Mouse (Mus musculus) neural tube, embryonic 10.5 days (tissue): ENCODE data around the gene Dnm2.

ENCODE experiments used
- DNase-seq: peaks from one replicate; pipeline ENCODE4 v3.0.0-alpha.2; 2017; ENCODE audit warnings: low spot score; ENCODE audit errors: extremely low spot score

Gene Dnm2

GRCm38 (mm10) chr9:21428178-21428577, 3.5 kb downstream of the Dnm2 start:
- DNase-seq: no peak

- DNase-seq: no peak
Observed at GRCm38 (mm10) chr9:21430724-21431123, 6.0 kb downstream of the Dnm2 start.

- no peak for DNase-seq
Observed at GRCm38 (mm10) chr9:21432066-21432465, 7.4 kb downstream of the Dnm2 start.

DNA sequence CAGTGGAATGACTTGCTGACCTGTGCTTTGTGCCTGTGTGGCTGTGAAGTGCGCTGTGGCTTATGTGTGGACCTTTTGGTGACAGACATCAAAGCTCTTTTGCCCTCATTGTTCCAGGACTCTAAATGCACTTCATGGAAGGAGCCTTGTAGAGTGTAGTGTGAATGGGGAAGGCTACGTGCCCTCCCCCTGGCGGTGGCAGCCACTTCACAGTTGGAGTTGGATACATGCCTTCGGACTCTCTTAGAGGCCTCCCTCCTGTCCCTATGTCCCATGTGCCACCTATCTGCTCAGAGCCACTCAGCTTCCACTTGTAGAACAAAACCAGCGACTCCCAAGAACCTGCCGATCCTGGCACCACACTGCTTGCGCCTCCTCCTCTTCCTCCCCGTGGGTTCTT, 9.1 kb downstream of the Dnm2 start:
- DNase-seq: no peak

DNA sequence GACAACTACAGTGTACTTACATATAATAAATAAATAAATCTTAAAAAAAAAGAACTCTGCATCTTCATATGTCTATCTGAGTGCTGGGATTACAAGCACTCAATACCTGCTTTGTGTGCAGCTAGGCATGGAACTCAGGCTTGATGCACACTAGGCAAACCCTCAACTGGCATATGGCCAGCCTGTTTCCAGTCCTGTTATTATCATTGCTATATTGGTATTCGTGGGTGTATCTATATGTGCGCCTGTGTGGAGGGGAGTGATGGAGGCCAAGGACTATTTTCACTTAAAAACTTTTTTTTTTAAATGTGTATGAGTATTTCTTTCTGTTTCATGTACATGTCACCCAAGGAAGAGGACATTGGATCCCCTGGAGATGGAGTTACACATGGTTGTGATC, 9.7 kb downstream of the Dnm2 start:
- DNase-seq: no peak

DNA sequence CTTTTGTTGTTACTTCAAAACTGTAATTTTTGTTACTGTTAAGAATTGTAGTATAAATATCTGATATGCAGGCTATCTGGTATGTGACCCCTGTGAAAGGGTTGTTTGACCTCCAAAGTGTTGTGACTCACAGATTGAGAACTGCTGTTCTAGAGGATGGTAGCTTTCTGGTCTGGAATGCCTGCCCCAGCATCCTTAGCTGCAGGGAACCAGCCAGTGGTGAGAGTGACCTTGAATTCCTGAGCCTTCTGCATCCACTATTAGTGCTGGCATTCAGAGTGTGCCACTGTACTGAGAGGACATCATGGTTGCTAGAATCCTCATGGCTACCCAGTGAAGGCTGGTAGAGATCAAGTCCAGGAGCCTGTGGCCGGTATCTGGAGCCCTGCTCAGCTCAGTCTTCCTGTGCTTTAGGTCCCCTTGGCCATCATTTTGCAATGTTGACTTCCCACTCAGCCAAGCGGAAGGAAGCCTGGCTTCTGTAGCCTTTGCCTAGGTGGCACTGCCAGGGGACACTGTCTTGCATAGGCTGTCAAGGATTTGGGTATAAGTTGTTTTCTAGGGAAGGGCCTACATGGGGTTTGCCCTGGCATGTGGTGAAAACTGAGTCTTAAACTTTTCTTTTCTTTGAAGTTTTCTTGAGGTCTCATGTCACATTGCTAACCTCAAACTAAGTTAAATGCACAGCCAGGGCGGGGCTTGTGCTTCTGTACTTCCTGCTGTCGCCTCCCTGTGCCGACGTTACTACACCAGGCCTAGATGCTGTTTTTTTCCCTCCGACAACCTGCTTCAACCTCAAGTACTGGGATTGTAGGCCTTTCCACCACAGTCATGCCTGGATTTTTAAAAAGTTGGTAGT, 11.3 kb downstream of the Dnm2 start:
- DNase-seq: no peak

GRCm38 (mm10) chr9:21437577-21437976, 12.9 kb downstream of the Dnm2 start:
- no peak for DNase-seq

DNA sequence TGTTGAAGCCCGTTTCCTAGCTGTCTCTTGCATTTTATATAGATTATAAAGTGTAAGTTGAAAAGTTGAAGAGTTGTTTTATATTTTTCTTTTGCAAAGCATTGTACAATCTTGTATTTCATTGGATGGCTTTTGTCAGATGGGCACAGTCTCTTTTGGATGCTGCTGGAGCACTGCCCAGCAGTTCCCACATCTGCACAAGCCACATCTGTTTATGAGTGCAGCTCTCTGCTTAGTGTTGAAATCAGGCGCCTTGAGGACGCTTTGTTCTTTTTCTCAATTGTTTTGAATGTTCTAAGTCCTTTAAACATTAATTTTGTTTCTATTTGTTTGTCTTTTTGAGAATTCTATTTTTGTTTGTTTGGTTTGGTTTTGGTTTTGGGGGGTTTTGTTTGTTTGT, 13.5 kb downstream of the Dnm2 start:
- no peak for DNase-seq

GRCm38 (mm10) chr9:21439456-21439855, 14.7 kb downstream of the Dnm2 start:
- DNase-seq: no peak

DNA sequence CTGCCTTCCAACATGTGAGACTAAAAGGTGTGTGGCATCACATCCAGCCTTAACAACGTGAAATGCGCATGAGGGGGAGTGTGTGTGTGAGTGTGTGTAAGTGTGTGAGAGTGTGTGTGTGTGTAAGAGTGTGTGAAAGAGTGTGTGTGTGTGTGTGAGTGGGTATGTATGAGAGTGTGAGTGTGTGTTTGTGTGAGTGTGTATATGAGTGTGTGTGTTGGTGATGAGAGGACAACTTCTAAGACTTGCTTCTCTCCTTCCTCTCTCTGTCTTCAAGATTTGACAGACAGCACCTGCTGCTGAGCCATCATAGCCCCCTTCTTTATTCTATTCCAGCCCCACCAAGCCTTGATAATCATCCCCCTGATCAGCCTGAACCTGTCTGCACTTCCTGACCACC, 15.2 kb downstream of the Dnm2 start:
- DNase-seq: no peak

DNA sequence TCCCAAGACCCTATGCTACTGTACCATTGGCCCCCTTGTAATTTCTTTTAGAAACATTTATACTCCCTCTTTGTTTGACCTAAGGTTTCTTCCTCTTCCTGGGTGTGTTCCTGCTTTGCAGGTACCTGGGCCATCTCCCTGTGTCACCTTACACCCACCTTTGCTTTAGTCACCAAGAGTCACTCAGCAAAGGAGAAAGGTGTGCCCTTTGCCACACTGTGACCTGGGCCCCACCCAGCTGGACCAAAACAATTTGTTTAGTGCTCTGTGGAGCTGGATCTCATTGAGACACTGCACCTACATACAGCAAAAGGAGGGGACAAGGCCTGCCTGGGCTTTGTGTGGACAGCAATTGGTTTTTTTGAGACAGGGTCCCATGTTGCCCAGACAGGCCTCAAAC, 15.7 kb downstream of the Dnm2 start:
- DNase-seq: no peak

DNA sequence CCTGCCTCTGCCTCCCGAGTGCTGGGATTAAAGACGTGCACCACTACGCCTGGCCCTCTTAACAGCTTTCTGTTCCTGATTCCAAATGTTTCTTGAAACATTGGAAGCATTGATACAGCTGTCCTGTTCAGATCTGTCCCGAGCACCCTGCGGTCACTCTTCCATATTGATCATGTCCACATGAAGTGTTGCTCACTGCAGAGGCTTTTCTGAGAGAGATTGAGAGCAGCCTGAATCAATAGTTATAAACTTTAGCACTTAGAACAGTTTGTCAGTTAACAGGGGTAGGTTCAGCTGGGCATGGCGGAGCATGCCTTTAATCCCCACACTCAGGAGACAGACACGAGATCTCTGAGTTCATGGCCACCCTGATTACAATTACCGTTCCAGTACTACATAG, 19.1 kb downstream of the Dnm2 start:
- DNase-seq: no peak

GRCm38 (mm10) chr9:21444574-21444973, 19.9 kb downstream of the Dnm2 start:
- no peak for DNase-seq

- DNase-seq: no peak
Observed at GRCm38 (mm10) chr9:21445081-21445744, 20.5 kb downstream of the Dnm2 start.

- DNase-seq: no peak
Observed at GRCm38 (mm10) chr9:21447778-21448177, 23.1 kb downstream of the Dnm2 start.

- no peak for DNase-seq
Observed at GRCm38 (mm10) chr9:21449710-21450109, 25.0 kb downstream of the Dnm2 start.

- DNase-seq: no peak
Observed at GRCm38 (mm10) chr9:21450270-21450669, 25.6 kb downstream of the Dnm2 start.

GRCm38 (mm10) chr9:21451391-21451790, 26.7 kb downstream of the Dnm2 start:
- no peak for DNase-seq

GRCm38 (mm10) chr9:21451870-21452269, 27.2 kb downstream of the Dnm2 start:
- DNase-seq: no peak

GRCm38 (mm10) chr9:21453003-21453402, 28.3 kb downstream of the Dnm2 start:
- DNase-seq: no peak

DNA sequence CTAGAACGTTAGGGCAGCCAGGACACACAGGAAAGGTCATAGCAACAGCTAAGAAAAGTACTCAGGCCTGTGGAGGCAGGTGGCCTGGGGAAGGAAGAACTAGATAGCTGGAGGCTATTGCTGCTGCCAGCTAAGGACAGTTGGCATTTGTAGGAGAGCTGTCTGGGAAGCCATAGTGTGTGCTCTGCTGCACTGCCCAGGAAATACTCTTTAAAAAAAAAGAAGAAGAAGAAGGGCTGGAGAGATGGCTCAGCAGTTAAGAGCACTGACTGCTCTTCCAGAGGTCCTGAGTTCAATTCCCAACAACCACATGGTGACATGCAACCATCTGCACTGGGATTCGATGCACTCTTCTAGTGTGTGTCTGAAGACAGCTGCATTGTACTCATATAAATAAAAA, 28.8 kb downstream of the Dnm2 start:
- DNase-seq: no peak

GRCm38 (mm10) chr9:21454556-21454955, 29.8 kb downstream of the Dnm2 start:
- no peak for DNase-seq
